Mouse (Mus musculus): Measurements from ENCODE around the gene Dydc1. TPM values are rescaled to one million over a fixed set of nuclear protein-coding genes. Genes with fewer than 3 reads are reported as not detected.
"Not testable (repeated sequence)": the region's sequence is repeated elsewhere in the genome, so short reads cannot be mapped to it uniquely, and the experiment has no call there.

The Dydc1 gene
- total RNA-seq (2021) = not detected
- long read RNA-seq, experiment 1 = 0 reads
- long read RNA-seq, experiment 2 = 0 reads

- peak; percentile 88 for DNase-seq (ENCODE audit: low spot score in 2 of 2)
- intact Hi-C loops (cut with DNase I) = no loop called here
These were observed at the start of gene Dydc1 for GRCm38 (mm10) chr14:41072229-41072943. Gene Dydc1 (plus strand): TSS chr14:41072911.

DNA sequence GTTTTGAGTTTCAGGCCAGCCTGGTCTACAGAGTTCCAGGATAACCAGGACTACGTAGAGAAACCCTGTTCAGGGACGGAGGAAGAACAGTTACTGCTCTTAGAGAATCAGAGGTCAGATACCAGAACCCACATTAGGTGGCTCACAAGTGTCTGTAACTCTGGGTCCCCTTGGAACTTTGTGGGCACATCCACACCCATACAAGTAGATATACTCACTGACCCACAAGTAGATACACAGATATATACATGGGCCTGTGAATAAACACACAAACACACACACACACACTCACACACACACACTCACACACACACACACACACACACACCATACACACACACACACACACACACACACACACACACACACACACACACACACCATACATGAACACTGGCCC, 47.6 kb upstream of the Dydc1 start:
- DNase-seq (ENCODE audit: low spot score in 2 of 2) = no peak
- intact Hi-C loops (cut with DNase I) = no loop called here

DNA sequence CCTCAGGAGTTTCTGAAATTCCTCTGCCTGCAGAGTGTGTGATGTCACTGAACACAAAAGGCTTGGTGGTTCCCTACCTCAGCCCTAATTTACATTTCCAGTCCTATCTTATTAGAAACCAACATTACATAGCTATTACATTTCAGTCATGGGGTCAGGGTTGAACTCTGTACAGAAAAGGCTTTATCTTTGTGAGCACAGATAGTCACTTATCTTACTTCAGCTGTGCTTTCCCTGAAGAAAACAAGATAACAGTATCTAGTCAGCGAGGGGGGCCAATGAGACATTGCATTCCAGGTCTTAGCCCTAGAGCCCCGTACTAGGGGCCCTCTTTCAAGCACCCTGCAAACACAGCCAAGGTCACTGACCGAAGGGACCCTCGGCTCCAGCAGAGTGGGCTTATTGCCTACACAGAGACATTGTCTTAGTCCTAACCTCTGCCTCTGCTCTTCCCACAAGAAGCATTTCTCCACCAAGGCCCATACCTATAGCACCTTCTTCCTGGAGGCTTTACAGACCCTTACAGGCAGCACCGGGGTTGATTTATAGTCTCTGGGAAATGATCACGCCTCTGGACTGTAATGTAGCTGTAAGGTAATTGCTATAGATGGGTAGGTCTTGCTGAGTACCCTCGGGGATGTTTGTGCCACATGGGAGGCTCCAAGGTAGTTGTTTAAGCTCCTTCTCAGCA, 47.0 kb upstream of the Dydc1 start:
- DNase-seq (ENCODE audit: low spot score in 2 of 2) = no peak
- intact Hi-C loops (cut with DNase I) = no loop called here

DNA sequence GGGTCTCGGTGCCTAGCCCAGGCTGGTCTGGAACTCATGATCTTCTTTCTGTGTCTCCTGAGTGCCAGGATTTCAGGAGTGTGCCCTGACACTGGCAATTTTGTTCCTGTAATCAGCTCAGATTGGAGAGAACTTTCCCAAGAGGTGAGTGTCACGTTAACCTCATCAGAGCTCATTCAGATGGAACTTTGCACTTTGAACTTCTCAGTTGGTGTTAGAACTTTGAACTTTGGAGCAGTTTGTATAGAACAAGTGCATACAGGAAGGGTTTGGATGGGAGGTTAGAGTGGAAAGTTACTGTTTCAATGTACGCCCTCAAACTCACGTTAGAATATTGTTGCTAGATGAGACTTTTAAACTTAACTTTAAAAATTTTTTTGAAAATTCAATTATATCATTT, 43.4 kb upstream of the Dydc1 start:
- intact Hi-C loops (cut with DNase I) = no loop called here
- no peak for DNase-seq (ENCODE audit: low spot score in 2 of 2)

- intact Hi-C loops (cut with DNase I) = loop anchor here (5.0 kb wide), 1 partner anchor 114 kb away; no protein-coding TSS in a partner anchor
- no peak for DNase-seq (ENCODE audit: low spot score in 2 of 2)
These were observed 41.7 kb upstream of the Dydc1 start for GRCm38 (mm10) chr14:41030989-41031513.

DNA sequence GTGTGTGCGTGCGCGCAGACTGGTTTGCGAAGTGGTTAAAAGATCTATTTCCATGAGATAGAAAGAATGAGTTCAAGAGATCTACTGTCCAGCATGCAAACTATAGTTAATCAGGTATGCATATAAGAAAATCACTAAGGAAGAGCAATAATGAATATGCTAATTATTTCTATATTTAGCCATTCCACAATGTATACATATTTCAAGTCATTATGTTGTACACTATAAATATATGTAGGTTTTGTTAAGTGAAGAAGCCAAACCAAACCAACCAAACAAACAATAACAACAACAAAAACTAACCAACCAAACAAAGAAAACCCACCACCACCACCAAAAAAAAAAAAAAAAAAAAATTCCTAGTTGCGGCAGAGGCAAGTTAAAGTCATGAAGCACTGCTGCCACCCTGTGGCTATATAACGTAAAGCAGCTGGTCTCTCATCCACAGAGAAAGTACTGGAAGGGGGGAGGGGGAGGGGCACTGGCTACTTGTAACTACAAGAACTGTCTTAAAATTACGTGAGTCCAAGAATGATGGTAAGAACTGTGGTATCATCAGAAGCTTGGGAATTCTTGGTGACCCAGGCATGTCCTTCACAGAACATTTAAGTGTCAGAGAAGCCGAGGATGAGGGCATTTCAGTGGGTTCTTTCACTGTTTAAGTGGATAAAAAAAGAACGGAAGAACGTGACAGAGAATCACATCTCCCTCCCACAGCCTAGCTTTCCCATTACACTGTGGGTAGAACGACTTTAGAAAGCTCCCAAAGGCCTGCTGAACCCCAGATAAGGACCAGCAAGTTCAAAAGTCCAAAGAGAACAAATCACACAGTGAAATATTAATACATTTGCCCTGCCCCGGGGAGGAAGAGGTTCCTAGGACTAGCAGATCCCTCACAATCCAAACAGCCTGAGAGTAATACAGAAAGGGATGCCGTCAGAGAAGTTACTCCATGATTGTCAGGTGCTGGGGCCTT, 39.3 kb upstream of the Dydc1 start:
- peak; percentile 92 to 94 for DNase-seq (ENCODE audit: low spot score in 2 of 2)
- intact Hi-C loops (cut with DNase I) = loop anchor here (2.0 to 5.0 kb wide), 2 partner anchors 55 to 116 kb away; no protein-coding TSS in a partner anchor

DNA sequence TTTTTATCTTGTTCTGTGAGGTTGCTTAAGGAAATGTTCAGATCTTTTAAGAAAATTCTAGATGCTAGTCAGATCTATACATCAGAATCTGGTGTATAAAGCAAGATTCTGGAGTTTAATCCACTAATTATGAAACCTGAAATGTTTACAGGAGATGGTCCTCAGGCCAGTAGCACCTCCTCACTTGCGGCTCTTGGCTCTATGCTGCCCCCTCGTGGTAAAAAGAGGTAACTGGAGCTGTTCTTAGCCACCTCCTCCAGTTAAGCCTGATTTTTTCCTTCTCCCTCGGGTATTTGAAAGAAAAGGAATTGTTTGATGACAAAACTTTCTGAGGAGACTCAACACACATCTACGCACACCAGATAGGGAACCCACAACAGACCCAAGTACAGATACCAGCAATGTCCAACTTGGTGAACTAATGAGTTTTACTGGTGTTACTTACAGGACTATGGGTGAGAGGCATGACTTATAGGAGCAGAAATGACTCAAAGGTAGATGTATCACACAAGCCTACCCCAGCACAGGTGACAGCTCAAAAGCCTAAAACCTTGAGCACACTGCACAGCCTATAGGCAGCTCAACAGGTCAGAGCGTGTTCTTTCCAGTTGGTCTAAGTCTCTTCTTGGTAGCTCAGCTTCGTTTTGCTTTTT, 37.4 kb upstream of the Dydc1 start:
- peak; percentile 51 to 69 for DNase-seq (ENCODE audit: low spot score in 2 of 2)
- intact Hi-C loops (cut with DNase I) = loop anchor here (2.0 kb wide), 1 partner anchor 56 kb away; no protein-coding TSS in a partner anchor

- intact Hi-C loops (cut with DNase I) = no loop called here
- DNase-seq (ENCODE audit: low spot score in 2 of 2) = no peak
These were observed 25.3 kb upstream of the Dydc1 start for GRCm38 (mm10) chr14:41047402-41047801.

DNA sequence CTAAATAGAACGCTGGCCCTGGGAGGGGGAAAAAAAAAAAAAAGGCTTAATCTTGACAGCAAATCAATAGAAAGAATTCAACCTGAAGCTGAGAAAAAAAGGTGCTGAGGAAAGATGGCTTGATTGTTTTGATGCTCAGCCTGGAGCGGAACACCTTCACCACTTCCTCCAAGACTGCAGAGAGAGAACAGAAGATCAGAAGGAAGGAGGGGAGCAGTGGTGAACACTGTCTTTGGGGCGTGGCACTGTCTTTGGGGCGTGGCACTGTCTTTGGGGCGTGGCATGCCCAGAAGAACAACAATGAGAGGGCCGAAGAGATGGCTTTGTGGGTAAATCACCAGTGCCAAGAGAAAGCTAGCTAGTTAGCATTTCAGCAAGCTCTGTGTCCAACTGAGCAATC, 22.2 kb upstream of the Dydc1 start:
- DNase-seq (ENCODE audit: low spot score in 2 of 2) = no peak
- intact Hi-C loops (cut with DNase I) = no loop called here

GRCm38 (mm10) chr14:41052481-41052880, 20.2 kb upstream of the Dydc1 start:
- intact Hi-C loops (cut with DNase I) = no loop called here
- no peak for DNase-seq (ENCODE audit: low spot score in 2 of 2)

- intact Hi-C loops (cut with DNase I); DNase-seq (ENCODE audit: low spot score in 2 of 2): not testable (repeated sequence)
These were observed 19.5 kb upstream of the Dydc1 start for GRCm38 (mm10) chr14:41053190-41053589.

DNA sequence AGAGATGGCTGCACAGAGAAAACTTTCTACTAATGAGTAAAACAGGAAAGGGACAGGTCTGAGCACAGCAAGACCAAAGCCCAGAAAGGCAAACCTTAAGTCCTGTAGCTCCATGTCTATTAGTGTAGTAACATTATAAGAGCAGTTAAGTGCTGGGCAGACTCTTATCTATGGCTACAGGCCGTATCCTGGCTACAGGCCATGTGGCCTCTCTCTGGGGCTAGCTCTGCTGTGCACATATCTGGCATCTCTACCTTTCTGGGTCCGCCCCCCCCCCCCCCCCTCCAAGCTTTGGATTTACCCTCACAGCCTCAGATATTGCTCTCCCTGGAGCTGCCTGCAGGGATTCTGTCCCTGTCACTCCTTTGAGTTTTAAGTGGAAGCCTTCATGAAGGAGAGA, 7.5 kb upstream of the Dydc1 start:
- intact Hi-C loops (cut with DNase I) = no loop called here
- DNase-seq (ENCODE audit: low spot score in 2 of 2) = no peak

DNA sequence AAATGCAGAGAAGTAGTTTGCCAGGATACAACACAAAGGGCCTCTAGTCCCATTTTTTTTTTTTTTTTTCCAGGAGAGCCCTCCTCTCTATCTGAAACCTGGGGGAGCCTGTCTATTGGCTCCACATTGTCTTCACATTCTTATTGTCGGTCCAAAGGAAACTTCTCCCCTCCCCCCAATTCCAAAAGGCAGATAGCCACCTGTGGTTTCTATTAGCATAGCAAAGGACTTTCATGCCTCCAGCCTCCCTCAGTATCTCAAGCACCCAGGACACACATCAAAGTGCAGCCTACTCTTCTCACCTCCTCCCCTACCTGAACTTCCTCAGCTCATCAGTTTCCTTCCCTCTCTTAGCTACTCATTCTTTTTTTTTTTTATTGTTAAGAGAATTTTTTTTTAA, 6.3 kb upstream of the Dydc1 start:
- intact Hi-C loops (cut with DNase I) = no loop called here
- DNase-seq (ENCODE audit: low spot score in 2 of 2) = no peak

DNA sequence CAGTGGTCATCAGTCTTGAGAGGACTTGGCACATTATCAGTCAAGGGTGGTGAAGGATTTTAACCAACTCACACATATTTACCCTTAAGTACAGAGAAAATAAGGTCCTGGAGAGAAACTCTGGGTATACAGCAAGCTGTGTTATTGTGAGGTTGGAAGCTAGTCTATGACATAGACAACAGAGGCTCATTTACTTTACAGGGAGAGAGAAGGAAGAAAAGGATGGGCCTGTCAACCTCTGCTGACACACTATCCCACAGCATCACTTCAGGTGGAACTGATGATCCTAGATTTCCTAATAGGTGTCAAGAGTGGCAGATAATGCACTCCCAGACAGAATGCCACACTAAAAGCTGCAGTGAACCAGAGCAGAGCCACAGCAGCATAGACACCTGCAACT, 3.6 kb upstream of the Dydc1 start, which contains the start of gene Dydc2:
TSS of gene Dydc2 (minus strand) at position 101 of the 400 bp plus-strand sequence.
- intact Hi-C loops (cut with DNase I) = no loop called here
- DNase-seq (ENCODE audit: low spot score in 2 of 2) = no peak

DNA sequence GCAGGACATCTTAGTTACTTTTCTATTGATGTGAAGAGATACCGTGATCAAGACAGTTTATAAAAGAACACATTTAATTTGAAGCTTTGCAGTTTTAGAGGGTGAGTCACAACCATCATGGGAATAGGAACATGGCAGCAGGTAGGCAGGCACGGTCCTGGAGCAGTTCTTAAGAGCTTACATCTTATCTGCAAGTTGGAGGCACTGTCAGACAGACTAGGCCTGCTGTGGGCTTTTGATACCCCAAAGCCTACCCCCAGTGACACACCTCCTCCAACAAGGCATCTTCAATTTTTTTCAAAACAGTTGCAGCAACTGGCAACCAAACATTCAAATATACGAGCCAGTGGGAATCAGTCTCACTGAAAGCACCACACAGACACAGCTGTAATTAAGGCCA, 2.4 kb upstream of the Dydc1 start:
- DNase-seq (ENCODE audit: low spot score in 2 of 2) = no peak
- intact Hi-C loops (cut with DNase I) = no loop called here

- intact Hi-C loops (cut with DNase I) = no loop called here
- no peak for DNase-seq (ENCODE audit: low spot score in 2 of 2)
These were observed 199 bp downstream of the Dydc1 start for GRCm38 (mm10) chr14:41072944-41073275.

GRCm38 (mm10) chr14:41082408-41082807, 9.7 kb downstream of the Dydc1 start:
- intact Hi-C loops (cut with DNase I) = no loop called here
- no peak for DNase-seq (ENCODE audit: low spot score in 2 of 2)

GRCm38 (mm10) chr14:41087509-41087908, 14.8 kb downstream of the Dydc1 start:
- no peak for DNase-seq (ENCODE audit: low spot score in 2 of 2)
- intact Hi-C loops (cut with DNase I) = no loop called here

GRCm38 (mm10) chr14:41090777-41091176, 18.1 kb downstream of the Dydc1 start:
- DNase-seq (ENCODE audit: low spot score in 2 of 2) = no peak
- intact Hi-C loops (cut with DNase I) = no loop called here
